Mouse (Mus musculus): ENCODE measurements around the gene Gmds.

GRCm38 (mm10) chr13:32311476-32311875, 27.1 kb downstream of the Gmds start:
- TF ChIP-seq ZNF384 (IDR thresholded peaks at IDR 0.05; ENCODE audit: low read depth, low read length) (no peak), MAFK (IDR thresholded peaks at IDR 0.05; ENCODE audit: insufficient read depth, low read depth, low read length) (no peak), HCFC1 (IDR thresholded peaks at IDR 0.05; ENCODE audit: borderline replicate concordance, insufficient read depth, low read length) (no peak), CHD2 (IDR thresholded peaks at IDR 0.05; ENCODE audit: low read depth, low read length) (no peak)

All from ES-E14 (cell line).